Mouse (Mus musculus) liver, adult (tissue): ENCODE data around the gene Zdhhc12.
A peak's percentile ranks its signal among the peaks of the same experiment; 100 is the strongest.

Source experiments
- GATA4 ChIP-seq: IDR thresholded peaks from 2 replicates; pipeline ENCODE4 v1.6.1; 2014; ENCODE audit warnings: mild to moderate bottlenecking, low read length; ENCODE audit not compliant: insufficient replicate concordance

Zdhhc12 gene

GRCm38 (mm10) chr2:30077502-30078348 lies 15.7 kb downstream of the Zdhhc12 start, which contains the start of gene Pkn3:
Pkn3 (plus strand) TSS chr2:30077684.
- no peak for TF ChIP-seq GATA4

GRCm38 (mm10) chr2:30076959-30077358 lies 16.5 kb downstream of the Zdhhc12 start:
- TF ChIP-seq GATA4 = no peak

- TF ChIP-seq GATA4 = no peak
Observed at GRCm38 (mm10) chr2:30076439-30076838, 17.0 kb downstream of the Zdhhc12 start.

- TF ChIP-seq GATA4 = no peak
Observed at GRCm38 (mm10) chr2:30075625-30076024, 17.8 kb downstream of the Zdhhc12 start.

GRCm38 (mm10) chr2:30073285-30073684 lies 20.2 kb downstream of the Zdhhc12 start:
- TF ChIP-seq GATA4 = no peak

GRCm38 (mm10) chr2:30072875-30073274 lies 20.6 kb downstream of the Zdhhc12 start:
- TF ChIP-seq GATA4 = no peak

- TF ChIP-seq GATA4 = no peak
Observed at GRCm38 (mm10) chr2:30067962-30068361, 25.5 kb downstream of the Zdhhc12 start.

- TF ChIP-seq GATA4 = no peak
Observed at GRCm38 (mm10) chr2:30067031-30067888, 26.2 kb downstream of the Zdhhc12 start.

GRCm38 (mm10) chr2:30066046-30066901 lies 27.2 kb downstream of the Zdhhc12 start:
- TF ChIP-seq GATA4 = no peak

GRCm38 (mm10) chr2:30064298-30064697 lies 29.1 kb downstream of the Zdhhc12 start:
- no peak for TF ChIP-seq GATA4

- TF ChIP-seq GATA4 = no peak
Observed at GRCm38 (mm10) chr2:30063791-30064190, 29.7 kb downstream of the Zdhhc12 start.

- no peak for TF ChIP-seq GATA4
Observed at GRCm38 (mm10) chr2:30063235-30063634, 30.2 kb downstream of the Zdhhc12 start.

GRCm38 (mm10) chr2:30062249-30063093 lies 31.0 kb downstream of the Zdhhc12 start:
- TF ChIP-seq GATA4 = peak; percentile 44; the same call in 1 of the 2 replicates
